Mouse (Mus musculus) olfactory bulb, adult 2 months (tissue): ENCODE measurements around the gene Thrap3. TPM values are rescaled to one million over a fixed set of nuclear protein-coding genes. Genes with fewer than 3 reads are reported as not detected.

Experiments used
- H3K27ac ChIP-seq: fragments of 200-500 bp; 2 replicates; pipeline ENCODE4 v1.5.1; 2012; ENCODE audit warnings: low read depth, low read length; ENCODE audit not compliant: insufficient read depth
- H3K4me1 ChIP-seq: fragments of 200-500 bp; 2 replicates; pipeline ENCODE4 v1.6.1; 2012; ENCODE audit warnings: low read length; ENCODE audit not compliant: control insufficient read depth, insufficient read depth
- H3K4me3 ChIP-seq: fragments of 200-500 bp; 2 replicates; pipeline ENCODE4 v1.5.1; 2012; ENCODE audit warnings: mild to moderate bottlenecking, low read depth, low read length, moderate library complexity; ENCODE audit not compliant: insufficient read depth
- CTCF ChIP-seq: fragments of 200-500 bp; IDR thresholded peaks from 2 replicates; pipeline ENCODE4 v1.5.1; 2012; ENCODE audit warnings: low read depth, mild to moderate bottlenecking, low read length, moderate library complexity; ENCODE audit not compliant: insufficient read depth
- POLR2A ChIP-seq: fragments of 200-500 bp; IDR thresholded peaks from 2 replicates; pipeline ENCODE4 v1.6.1; 2012; ENCODE audit warnings: mild to moderate bottlenecking, low read depth, low read length, moderate library complexity; ENCODE audit not compliant: insufficient read depth
- WGBS: fragments of 180-500 bp; shearing (Covaris S2); methylation state at CpG from one replicate; pipeline ENCODE4 v1.1.7; 2018; 5-methylcytosine and 5-hydroxymethylcytosine counted together
- polyA plus RNA-seq: library from polyadenylated mRNA; stranded (reverse); fragments of >200 nt; gene quantifications from 2 replicates; pipeline ENCODE4 v1.2.4, GENCODE M21; 2012; ENCODE audit warnings: low replicate concordance; ENCODE audit not compliant: missing spikeins, insufficient read depth, insufficient read length

Thrap3 gene
- polyA plus RNA-seq, 1 experiment = 165 TPM

GRCm38 (mm10) chr4:126146974-126147532 lies 55.5 kb downstream of the Thrap3 start:
- Histone ChIP-seq H3K4me3 (no peak overlapping the region), H3K27ac (no peak overlapping the region), H3K4me1 (peaks cover 31% of the 10 kb centered on the region)
- 82% methylated on average over 9 of the region's 9 CpGs for WGBS
- TF ChIP-seq CTCF (no peak), POLR2A (no peak)

DNA sequence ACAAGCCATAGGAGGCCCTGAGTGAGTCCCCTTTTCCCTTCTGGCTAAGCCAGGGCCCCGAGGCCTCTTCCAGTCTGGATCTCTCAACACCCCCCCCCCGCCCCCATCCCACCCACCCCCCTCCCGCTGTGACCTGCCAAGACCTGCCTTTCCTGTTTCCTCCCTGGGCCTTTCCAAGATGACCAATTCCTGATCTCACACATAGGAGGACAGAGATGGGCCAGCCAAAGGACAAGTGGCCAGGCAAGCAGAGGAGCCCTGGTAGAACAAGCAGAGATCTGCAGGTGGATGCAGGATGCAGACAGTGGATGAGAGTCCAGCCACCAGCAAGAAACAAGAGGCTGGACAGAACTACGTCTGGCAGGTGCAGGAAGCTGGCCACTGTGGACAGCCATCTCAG lies 57.2 kb downstream of the Thrap3 start:
- WGBS = 68% methylated on average over 4 of the region's 4 CpGs
- no peak for TF ChIP-seq POLR2A
- TF ChIP-seq CTCF = no peak
- H3K4me1 ChIP-seq = peaks cover 39% of the 10 kb centered on the region
- H3K27ac ChIP-seq = no peak overlapping the region
- H3K4me3 ChIP-seq = no peak overlapping the region

DNA sequence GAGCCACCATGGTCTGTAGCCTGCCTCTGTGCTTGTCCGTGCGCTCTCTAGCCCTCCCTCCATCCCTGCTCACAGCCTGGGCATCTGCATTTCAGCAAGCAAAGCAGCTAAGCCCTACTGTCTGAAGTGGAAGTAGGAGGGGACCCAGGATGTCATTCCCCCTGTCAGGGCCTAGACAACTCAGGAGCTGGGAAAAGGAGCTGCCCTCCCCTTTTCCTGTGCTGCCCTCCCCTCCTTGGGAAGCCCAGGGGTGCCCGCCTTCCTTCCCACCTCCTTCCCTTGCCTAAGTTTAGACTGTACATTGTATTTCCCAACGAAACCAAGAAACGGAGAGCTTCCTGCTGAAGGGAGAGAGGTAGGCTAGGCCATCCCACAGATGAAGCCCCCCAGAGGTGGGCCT lies 61.5 kb downstream of the Thrap3 start:
- no peak overlapping the region for H3K4me3 ChIP-seq
- no peak overlapping the region for H3K27ac ChIP-seq
- peaks cover 36% of the 10 kb centered on the region for H3K4me1 ChIP-seq
- 52% methylated on average over 5 of the region's 5 CpGs for WGBS
- TF ChIP-seq POLR2A (no peak), CTCF (no peak)

DNA sequence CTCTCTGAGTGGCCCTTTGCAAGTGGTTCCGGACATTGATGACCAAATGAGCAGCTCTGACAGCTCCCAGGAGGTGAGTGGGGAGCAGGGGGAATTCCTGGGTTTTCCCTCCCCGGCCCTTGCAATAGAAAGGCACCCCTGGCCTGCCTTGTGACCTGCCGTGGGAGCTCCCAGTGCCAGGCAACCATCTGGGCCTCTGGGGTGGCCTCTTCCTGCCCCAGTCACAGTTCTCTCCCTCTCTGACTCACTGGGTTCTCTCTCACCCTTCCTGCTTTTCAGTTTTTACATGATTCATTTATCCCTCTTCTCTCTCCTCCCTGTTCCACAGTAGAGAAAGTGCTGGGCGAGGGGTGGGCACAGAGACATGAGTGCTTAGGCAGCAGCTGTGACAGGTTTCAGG lies 64.8 kb downstream of the Thrap3 start:
- WGBS = 70% methylated on average over 4 of the region's 4 CpGs
- Histone ChIP-seq H3K4me3 (no peak overlapping the region), H3K4me1 (peaks cover 48% of the 10 kb centered on the region), H3K27ac (no peak overlapping the region)
- TF ChIP-seq CTCF (no peak), POLR2A (no peak)

- TF ChIP-seq CTCF (no peak), POLR2A (no peak)
- no peak overlapping the region for H3K27ac ChIP-seq
- H3K4me3 ChIP-seq = no peak overlapping the region
- peaks cover 58% of the 10 kb centered on the region for H3K4me1 ChIP-seq
- WGBS = 85% methylated on average over 4 of the region's 4 CpGs
Observed at GRCm38 (mm10) chr4:126134639-126135038, 67.9 kb downstream of the Thrap3 start.

DNA sequence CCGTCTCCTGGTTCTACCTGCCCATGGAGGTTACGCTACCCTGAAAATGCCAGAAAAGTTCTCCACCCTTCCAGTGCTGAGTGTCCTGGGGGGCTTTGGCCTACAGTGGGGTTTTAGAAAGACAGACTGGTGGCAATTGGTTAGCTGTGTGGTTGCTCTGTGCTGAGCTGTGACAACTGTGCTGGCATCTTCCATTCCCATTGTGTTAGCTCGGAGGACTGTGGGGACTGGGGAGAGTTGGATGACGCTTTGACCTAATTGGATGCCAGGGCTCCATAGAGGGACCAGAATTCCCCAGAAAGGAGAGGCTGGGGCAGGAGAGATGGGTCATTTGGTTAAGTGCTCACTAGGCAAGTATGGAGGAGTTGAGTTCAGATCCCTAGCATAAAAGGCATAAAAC lies 68.3 kb downstream of the Thrap3 start:
- TF ChIP-seq CTCF (no peak), POLR2A (no peak)
- no peak overlapping the region for H3K4me3 ChIP-seq
- H3K4me1 ChIP-seq = peaks cover 62% of the 10 kb centered on the region
- H3K27ac ChIP-seq = no peak overlapping the region
- WGBS = 85% methylated on average over 4 of the region's 4 CpGs

- H3K27ac ChIP-seq = peak overlapping the region; percentile 70
- H3K4me3 ChIP-seq = no peak overlapping the region
- no peak for TF ChIP-seq CTCF
- no peak for TF ChIP-seq POLR2A
- 38% methylated on average over 6 of the region's 6 CpGs for WGBS
- peaks cover 62% of the 10 kb centered on the region for H3K4me1 ChIP-seq
Observed at GRCm38 (mm10) chr4:126132636-126133264, 69.8 kb downstream of the Thrap3 start.

DNA sequence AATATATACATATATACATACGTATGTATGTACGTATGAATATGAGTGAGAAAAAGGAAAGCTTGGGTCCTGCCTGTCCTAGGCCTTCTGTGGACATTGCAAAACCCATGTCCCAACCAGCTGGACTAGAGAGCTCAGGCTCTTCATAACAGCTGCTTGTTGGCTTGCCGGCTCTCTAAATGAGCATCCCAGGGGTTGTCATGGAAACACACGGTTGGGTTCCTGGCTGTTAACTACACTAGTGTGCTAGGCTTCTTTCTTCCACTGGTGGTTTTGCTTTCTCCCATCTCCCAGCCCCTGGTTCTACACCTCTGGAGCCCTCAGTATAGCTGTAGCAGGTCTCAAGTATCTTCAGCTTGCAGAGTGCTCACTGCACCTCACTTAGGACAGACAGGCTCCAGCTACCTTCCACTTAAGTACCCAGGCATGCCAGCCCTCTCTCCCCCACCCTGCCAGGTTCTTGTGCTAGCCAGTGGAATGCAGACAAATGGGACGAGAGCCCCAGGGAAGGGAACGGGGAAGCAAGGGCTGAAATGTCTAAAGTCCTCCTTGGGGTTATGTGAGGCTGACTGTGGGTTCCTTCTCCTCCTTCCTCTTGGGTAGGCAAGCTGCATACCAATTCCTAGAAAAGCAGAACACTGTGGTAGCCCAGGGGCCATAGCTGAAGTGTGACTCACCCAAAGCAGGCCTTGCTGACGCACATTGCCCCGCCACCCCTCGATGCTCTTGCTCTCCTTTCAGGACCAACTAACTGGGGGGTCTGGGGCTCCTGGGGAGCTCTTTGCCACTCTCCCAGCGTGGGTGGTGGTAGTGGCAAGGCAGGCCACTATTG lies 71.1 kb downstream of the Thrap3 start:
- no peak for TF ChIP-seq CTCF
- TF ChIP-seq POLR2A = no peak
- Histone ChIP-seq H3K4me3 (no peak overlapping the region), H3K4me1 (peaks cover 53% of the 10 kb centered on the region), H3K27ac (peak overlapping the region; percentile 70)
- WGBS = 28% methylated on average over 10 of the region's 10 CpGs

- TF ChIP-seq POLR2A = no peak
- no peak for TF ChIP-seq CTCF
- Histone ChIP-seq H3K4me3 (no peak overlapping the region), H3K27ac (peak overlapping the region; percentile 25), H3K4me1 (peaks cover 52% of the 10 kb centered on the region)
- WGBS = 38% methylated on average over 11 of the region's 11 CpGs
Observed at GRCm38 (mm10) chr4:126130502-126130901, 72.1 kb downstream of the Thrap3 start.
